Mouse (Mus musculus) forebrain, embryonic 13.5 days (tissue): Measurements from ENCODE around the gene Rsph9. TPM values are rescaled to one million over a fixed set of nuclear protein-coding genes. Genes with fewer than 3 reads are reported as not detected.

Experiments used
- polyA plus RNA-seq: library from polyadenylated mRNA; unstranded; fragments of >200 nt; fragmentation: Nextera tagmentation; extraction: Ambion mirVana; gene quantifications from 2 replicates; pipeline ENCODE4 v1.2.1, GENCODE M21; 2015

Gene Rsph9
- polyA plus RNA-seq, 1 experiment from 2014 or later: 22.1 TPM

Other genes starting within 250 kb of the Rsph9 start
- gene Vegfa, start 111.8 kb downstream of the Rsph9 start, polyA plus RNA-seq: 2.7 and 3.7 TPM in 2 replicates
- 136 and 137 TPM in 2 replicates for gene Mrps18a, start 33.2 kb downstream of the Rsph9 start, polyA plus RNA-seq
- 30.9 and 31.9 TPM in 2 replicates for gene Mad2l1bp, start 9.3 kb upstream of the Rsph9 start, polyA plus RNA-seq
- gene Gtpbp2, start 16.8 kb upstream of the Rsph9 start, polyA plus RNA-seq: 38.3 and 43.1 TPM in 2 replicates
- gene Polh, start 58.4 kb upstream of the Rsph9 start, polyA plus RNA-seq: 10.9 and 11.2 TPM in 2 replicates
- 45.0 and 51.3 TPM in 2 replicates for gene Xpo5, start 58.6 kb upstream of the Rsph9 start, polyA plus RNA-seq
- gene Polr1c, start 103.8 kb upstream of the Rsph9 start, polyA plus RNA-seq: 96.1 and 110 TPM in 2 replicates
- 80.3 and 84.0 TPM in 2 replicates for gene Yipf3, start 103.9 kb upstream of the Rsph9 start, polyA plus RNA-seq
- 4.9 and 5.8 TPM in 2 replicates for gene Lrrc73, start 109.3 kb upstream of the Rsph9 start, polyA plus RNA-seq
- gene Tjap1, start 138.8 kb upstream of the Rsph9 start, polyA plus RNA-seq: 36.9 and 38.9 TPM in 2 replicates
- 2.6 and 2.9 TPM in 2 replicates for gene Dlk2, start 153.2 kb upstream of the Rsph9 start, polyA plus RNA-seq
- 6.3 and 6.4 TPM in 2 replicates for gene Abcc10, start 184.1 kb upstream of the Rsph9 start, polyA plus RNA-seq
- gene Zfp318, start 239.5 kb upstream of the Rsph9 start, polyA plus RNA-seq: 7.2 and 11.0 TPM in 2 replicates